Mouse (Mus musculus): ENCODE results near the gene Trcg1. TPM values are rescaled to one million over a fixed set of nuclear protein-coding genes. Genes with fewer than 3 reads are reported as not detected.
"Not testable (repeated sequence)": the region's sequence is repeated elsewhere in the genome, so short reads cannot be mapped to it uniquely, and the experiment has no call there.

The Trcg1 gene
- polyA plus RNA-seq (2012; rRNA removed), result not detected in 2 replicates

DNA sequence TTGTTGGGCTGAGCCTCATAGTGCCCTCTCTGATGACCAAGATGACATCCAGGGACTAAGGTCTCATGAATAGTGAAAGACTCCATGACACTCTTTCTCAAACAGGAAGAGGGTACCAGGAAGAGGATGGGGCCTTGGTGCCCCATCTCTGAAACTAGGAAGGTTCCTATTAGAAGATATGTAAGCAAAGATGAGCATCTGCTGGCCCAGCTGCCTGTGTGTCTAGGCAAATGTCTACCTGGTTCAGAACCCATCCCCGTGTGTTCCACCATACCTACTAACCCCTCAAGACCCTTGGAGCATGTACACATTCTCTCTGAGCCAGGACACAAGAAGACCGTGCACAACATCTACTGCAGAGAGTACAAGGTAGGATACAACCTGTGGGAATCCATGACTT, at the start of gene Trcg1:
Gene Trcg1 (plus strand): TSS at position 301 of the 400 bp plus-strand sequence.
- DNase-seq (ENCODE audit: extremely low spot score in 1 of 2, low spot score in 1 of 2), result no peak

- no peak for DNase-seq (ENCODE audit: extremely low spot score in 1 of 2, low spot score in 1 of 2)
These were observed 39.6 kb upstream of the Trcg1 start for GRCm38 (mm10) chr9:57196708-57197107.

GRCm38 (mm10) chr9:57197414-57197813, 38.9 kb upstream of the Trcg1 start:
- no peak for DNase-seq (ENCODE audit: extremely low spot score in 1 of 2, low spot score in 1 of 2)

DNA sequence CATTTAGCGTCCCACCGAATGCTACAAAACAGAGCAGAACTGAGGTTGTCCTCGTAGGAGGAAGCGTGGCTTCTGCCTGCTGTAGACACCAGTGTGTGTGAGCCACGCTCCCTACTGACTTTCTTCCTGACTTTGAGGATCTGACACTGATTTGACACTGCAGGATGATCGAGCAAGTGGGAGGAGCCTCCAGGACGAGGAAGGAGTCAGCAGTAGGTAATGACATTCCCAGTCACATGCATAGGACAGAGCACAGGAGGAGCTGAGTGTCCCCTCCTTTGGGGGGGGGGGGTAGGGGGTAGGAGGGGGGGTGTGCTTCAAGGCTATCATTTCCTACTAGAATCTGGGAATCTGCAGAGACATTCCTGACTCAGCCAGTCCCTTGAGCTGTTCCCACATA, 33.4 kb upstream of the Trcg1 start:
- DNase-seq (ENCODE audit: extremely low spot score in 1 of 2, low spot score in 1 of 2), result no peak

DNA sequence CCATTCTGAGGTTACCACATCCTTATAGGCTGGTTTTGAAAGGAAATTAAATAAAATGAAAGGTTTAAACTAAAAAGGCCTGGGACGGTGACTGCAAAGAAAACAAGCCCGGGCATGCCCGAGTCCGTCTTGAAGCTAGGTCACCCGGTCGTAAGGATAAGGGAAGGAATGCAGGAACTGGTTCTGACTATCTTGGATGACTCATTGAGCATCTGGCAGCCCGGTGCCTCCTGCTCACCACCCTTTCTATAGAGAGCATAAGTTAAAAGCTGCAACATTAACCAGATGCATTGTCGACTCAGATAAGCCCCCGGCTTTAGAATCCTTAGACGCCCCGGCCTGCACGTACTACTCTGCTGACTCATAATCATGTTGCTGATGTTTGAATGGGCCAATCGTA, 32.8 kb upstream of the Trcg1 start:
- DNase-seq (ENCODE audit: extremely low spot score in 1 of 2, low spot score in 1 of 2), result peak in 1 of 2 experiments; percentile 15

DNA sequence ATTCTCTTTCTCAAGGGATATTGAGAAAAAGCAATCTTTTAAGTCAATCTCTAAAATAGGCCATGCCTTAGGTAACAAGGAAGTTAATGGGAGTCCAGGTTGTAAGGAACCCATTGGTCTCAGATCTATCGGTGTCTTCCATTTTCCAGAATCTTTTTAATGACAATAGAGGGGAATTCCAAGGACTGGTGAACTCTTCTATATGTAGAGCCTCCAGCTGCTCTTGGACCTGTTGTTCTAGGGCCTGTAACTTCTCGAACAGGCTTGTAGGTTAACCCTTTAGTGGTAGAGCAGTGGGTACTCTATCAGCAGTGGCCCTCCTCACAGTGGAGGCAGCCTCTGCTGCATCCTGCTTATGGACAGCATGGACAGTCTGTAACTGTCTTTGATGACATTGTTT, 29.5 kb upstream of the Trcg1 start:
- no peak for DNase-seq (ENCODE audit: extremely low spot score in 1 of 2, low spot score in 1 of 2)

GRCm38 (mm10) chr9:57209316-57209715, 27.0 kb upstream of the Trcg1 start:
- peak in 1 of 2 experiments; percentile 63 for DNase-seq (ENCODE audit: extremely low spot score in 1 of 2, low spot score in 1 of 2)

- no peak for DNase-seq (ENCODE audit: extremely low spot score in 1 of 2, low spot score in 1 of 2)
These were observed 23.7 kb upstream of the Trcg1 start for GRCm38 (mm10) chr9:57212448-57213222.

GRCm38 (mm10) chr9:57214500-57214899, 21.9 kb upstream of the Trcg1 start:
- DNase-seq (ENCODE audit: extremely low spot score in 1 of 2, low spot score in 1 of 2), result no peak

DNA sequence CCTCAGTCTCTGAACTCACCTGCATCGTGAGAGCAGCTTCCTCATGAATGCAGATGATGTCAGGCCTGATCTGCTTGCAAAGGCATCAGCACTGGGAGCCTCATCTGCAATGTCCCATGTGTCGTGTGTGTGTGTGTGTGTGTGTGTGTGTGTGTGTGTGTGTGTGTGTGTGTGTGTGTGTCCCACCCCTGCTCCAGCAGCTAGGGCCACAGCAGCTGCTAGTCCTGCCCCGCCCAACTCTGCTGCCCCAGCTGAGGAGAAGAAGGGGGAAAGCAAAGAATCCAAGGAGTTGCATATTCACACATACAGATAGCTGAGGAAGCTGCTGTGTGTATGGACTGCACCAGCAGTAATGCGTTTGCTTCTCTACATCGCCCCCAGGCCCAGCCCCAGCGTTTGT, 19.1 kb upstream of the Trcg1 start:
- DNase-seq (ENCODE audit: extremely low spot score in 1 of 2, low spot score in 1 of 2), result no peak

DNA sequence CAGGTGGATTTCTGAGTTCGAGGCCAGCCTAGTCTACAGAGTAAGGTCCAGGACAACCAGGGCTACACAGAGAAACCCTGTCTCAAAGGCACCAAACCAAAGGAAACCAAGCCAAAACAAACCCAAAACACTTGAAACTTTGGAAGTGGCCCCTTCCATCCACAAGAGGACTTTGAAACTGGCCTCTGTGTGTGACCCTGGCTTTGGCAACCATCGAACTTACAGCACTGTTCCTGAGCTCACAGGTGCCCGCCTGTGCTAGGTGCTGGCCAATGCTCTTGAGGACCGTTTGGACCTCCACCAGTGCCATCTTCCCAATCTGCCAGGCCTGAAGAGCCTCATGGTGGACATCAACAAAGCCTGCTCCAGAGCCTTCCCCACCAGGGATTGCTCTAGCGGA, 17.6 kb upstream of the Trcg1 start:
- DNase-seq (ENCODE audit: extremely low spot score in 1 of 2, low spot score in 1 of 2), result no peak

DNA sequence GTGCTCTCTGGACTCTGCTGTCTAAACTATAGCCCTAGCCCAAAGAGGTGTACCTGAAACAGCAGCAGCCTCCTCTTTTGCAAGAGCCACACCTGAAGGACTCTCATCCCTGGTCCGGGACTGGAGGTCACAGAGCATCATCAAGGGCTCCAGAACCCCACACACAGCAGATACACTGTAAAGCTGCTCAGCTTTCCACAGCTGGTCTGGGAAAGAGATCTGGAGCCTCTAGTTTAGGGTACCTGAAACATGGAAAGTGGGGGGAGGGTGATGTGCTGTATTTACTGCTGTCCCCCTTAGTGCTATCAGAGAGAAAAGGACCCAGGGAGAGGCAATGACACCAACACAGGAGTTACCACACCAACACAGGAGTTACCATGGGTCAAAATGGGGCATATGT, 16.8 kb upstream of the Trcg1 start:
- no peak for DNase-seq (ENCODE audit: extremely low spot score in 1 of 2, low spot score in 1 of 2)

DNA sequence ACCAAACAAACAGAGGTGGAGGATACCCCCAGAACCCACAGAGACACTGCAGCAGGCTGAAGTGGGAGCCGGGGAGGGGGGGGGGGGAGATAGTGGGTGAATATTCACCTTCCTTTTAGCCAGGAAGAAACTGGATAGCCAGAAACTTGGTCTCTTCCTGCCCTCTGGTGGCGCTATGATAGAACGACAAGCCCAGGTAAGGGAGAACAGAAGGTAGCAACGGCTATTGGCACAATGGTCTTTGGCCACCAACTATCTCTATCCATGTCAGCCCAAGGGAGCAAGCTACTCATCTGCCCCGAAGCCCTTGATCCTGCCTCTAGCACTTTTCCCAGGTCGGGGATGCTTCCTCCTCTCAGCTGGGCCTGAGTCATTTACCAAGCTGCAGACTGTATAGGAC, 16.0 kb upstream of the Trcg1 start:
- DNase-seq (ENCODE audit: extremely low spot score in 1 of 2, low spot score in 1 of 2), result peak in 1 of 2 experiments; percentile 66

DNA sequence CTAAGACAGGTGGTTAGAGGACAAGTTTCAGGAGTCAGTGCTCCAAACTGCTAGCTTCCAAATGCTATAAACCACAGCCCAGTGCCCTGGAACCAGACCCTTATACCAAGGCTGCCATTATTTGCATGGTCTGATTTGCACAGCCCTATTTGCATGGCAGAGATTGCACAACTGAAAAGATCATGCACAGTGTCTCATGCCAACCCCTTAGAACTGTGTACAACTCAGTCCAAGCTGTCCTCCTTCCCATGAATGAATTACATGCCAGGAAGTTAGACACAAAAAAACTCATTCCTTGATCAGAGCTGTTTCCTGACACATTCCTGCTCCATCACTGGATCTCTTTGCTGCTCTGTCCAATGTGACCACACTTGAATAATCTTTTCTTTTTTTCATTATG, 13.0 kb upstream of the Trcg1 start:
- DNase-seq (ENCODE audit: extremely low spot score in 1 of 2, low spot score in 1 of 2), result no peak

DNA sequence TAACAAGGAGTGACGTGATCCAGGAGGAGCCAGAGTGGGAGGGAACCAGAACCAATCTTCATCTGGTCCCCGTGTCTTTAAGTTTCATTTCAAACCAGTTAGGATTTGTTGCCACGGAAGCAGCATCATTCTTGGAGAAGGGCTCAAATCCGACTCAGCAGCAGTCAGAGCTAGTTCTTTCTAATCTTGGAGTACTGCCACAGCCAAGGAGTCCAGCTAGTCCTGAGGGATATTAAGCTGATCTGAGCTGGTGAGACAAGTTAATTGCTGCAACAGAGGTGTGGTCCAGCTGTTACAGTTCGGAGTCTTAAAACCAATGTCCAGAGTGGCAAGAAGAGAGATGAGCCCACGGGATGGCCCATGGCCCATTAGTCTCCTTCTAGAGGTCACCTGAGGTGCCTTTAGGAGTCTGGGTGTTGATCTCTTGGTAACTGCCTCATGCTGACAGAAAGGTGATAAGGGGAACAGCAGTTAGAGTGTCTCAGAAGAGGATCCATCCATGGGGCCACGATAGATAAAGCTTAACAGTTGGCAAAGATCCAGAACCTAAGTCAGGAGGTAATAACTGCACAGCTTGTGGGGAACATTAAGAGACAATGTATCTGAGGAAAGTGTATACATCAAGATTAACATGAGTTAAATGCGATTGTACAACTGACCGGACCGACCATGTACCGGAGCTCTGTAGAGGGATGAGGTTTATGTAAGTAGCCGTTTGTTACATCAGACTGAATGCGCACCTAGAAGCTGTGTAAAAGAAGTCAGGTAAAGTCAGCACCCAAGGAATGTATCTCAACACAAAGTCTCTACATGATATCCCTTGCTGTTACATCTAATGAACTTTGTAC, 10.4 kb upstream of the Trcg1 start:
- peak in 1 of 2 experiments; percentile 4 for DNase-seq (ENCODE audit: extremely low spot score in 1 of 2, low spot score in 1 of 2)

DNA sequence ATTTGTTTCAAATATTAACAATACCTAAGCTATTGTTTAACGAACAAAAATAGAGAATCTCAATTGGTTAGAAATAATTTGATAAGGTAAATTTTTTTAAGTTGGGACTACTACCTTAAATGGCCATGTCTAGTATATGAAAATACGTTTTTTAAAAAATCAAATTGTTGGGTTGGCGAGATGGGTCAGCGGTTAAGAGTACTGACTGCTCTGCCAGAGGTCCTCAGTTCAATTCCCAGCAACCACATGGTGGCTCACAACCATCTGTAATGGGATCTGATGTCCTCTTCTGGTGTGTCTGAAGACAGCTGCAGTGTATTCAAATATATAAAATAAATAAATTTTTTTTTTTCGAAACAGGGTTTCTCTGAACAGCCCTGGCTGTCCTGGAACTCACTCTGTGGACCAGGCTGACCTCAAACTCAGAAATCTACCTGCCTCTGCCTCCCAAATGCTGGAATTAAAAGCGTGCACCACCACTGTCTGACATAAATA, 9.7 kb upstream of the Trcg1 start:
- DNase-seq (ENCODE audit: extremely low spot score in 1 of 2, low spot score in 1 of 2), result not testable (repeated sequence)

DNA sequence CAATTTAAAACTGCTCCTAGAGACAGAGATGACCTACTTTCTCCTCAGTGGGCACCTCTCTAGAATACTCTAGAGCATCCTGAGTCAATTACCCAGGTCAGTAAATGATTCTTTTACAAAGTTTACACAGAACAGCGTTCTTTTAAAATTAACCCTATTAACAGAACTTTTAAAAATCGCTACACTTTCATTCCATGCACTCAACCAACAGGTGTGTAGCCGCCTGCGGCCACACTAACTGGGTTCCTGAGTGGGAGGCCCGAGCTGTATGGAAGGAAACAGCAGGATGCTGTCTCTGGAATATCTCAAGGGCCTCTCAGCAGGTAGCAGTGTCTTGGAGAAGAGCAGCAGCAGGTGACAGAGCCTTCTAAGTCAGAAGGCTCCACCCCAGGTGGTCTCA, 9.2 kb upstream of the Trcg1 start:
- no peak for DNase-seq (ENCODE audit: extremely low spot score in 1 of 2, low spot score in 1 of 2)

DNA sequence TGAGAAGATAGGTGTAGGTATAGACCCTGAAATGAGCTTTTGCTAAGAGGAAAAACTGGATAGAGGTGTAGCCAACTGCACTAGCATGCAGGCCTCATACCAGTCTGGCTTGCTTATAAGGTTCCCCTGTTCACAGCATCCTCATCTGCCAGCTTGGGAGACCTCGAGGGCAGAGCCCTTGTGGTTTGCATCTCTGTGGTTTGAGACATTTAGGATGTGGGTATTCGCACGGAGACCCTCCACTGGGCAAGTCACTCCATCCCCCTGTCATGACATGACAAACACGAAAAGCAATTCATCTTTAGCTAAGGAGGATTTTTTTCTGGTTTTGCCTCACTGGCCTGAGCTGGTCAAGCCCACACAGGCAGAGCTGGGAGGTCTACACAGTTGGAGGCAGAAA, 8.2 kb upstream of the Trcg1 start:
- no peak for DNase-seq (ENCODE audit: extremely low spot score in 1 of 2, low spot score in 1 of 2)

DNA sequence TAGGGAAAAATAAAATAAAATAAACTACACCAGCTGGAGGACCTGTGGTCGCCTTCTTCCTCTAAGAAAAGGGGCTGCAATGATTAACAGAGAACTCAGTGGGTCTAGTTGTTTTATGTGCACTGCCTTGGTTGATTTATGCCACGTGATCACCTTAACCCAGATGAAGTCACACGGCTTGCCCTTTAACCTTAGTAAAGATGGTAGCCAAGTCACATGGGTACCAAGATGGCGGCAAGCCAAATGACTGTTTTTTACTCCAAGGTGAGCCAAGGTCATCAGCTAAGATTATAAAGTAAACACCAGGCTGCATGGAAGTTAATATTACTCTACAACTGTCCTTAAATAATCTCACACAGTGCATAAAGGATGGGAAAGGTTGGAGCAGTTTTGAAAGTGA, 6.6 kb upstream of the Trcg1 start:
- no peak for DNase-seq (ENCODE audit: extremely low spot score in 1 of 2, low spot score in 1 of 2)

GRCm38 (mm10) chr9:57230146-57230783, 6.1 kb upstream of the Trcg1 start:
- no peak for DNase-seq (ENCODE audit: extremely low spot score in 1 of 2, low spot score in 1 of 2)

Data from frontal cortex, adult 2 months (tissue).